Mouse (Mus musculus): ENCODE data around the gene Atxn1. TPM values are rescaled to one million over a fixed set of nuclear protein-coding genes. Genes with fewer than 3 reads are reported as not detected.

The Atxn1 gene
- polyA plus RNA-seq, 1 experiment from 2014 or later: 11.9 TPM

DNA sequence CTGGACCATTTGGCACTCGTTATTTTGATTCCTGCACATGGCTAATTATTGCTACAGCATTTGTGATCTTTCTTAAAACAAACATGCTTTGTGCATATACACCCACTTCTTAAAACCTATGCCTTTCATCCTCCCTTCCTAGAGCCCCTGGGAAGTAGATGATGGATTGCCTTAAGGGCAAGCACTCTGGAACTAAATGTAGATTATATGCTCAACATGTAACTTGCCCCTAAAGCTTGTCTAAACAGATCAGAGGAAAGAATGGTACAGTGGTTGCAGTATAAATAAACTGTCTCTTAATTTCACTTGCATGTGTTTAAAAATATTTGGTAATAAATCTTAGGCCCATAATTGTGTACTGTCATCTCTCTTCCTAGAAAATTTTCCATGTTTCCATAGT lies 370.9 kb downstream of the Atxn1 start:
- no peaks in the 10 kb centered on the region for H3K9me3 ChIP-seq (ENCODE audit: low read length)
- no peak overlapping the region for H3K4me3 ChIP-seq (ENCODE audit: low read depth, low read length)
- H3K4me2 ChIP-seq (replicated peaks; ENCODE audit: low read depth, low read length): no peak overlapping the region
- H3K9ac ChIP-seq (replicated peaks; ENCODE audit: low read depth): no peak overlapping the region
- no peak for DNase-seq (ENCODE audit: low spot score)
- TF ChIP-seq CTCF (IDR thresholded peaks at IDR 0.05) (no peak), EP300 (IDR thresholded peaks at IDR 0.05) (no peak)
- H3K4me1 ChIP-seq (ENCODE audit: insufficient read depth, low read depth, low read length): peaks cover 4% of the 10 kb centered on the region; the same call in 1 of the 2 replicates
- no peaks in the 10 kb centered on the region for H3K36me3 ChIP-seq (ENCODE audit: insufficient read depth, low read length)
- H3K27me3 ChIP-seq (replicated peaks; ENCODE audit: insufficient read depth, low read length): no peaks in the 10 kb centered on the region
- H3K27ac ChIP-seq (ENCODE audit: low read length): no peak overlapping the region
- ATAC-seq: no peak
- WGBS: 44% methylated on average over 1 of the region's 1 CpGs

- H3K9me3 ChIP-seq (ENCODE audit: low read length): no peaks in the 10 kb centered on the region
- no peak overlapping the region for H3K9ac ChIP-seq (replicated peaks; ENCODE audit: low read depth)
- ATAC-seq: no peak
- H3K36me3 ChIP-seq (ENCODE audit: insufficient read depth, low read length): no peaks in the 10 kb centered on the region
- H3K4me2 ChIP-seq (replicated peaks; ENCODE audit: low read depth, low read length): no peak overlapping the region
- no peak overlapping the region for H3K27ac ChIP-seq (ENCODE audit: low read length)
- no peak for DNase-seq (ENCODE audit: low spot score)
- peaks cover 4% of the 10 kb centered on the region; the same call in 1 of the 2 replicates for H3K4me1 ChIP-seq (ENCODE audit: insufficient read depth, low read depth, low read length)
- H3K27me3 ChIP-seq (replicated peaks; ENCODE audit: insufficient read depth, low read length): no peaks in the 10 kb centered on the region
- no peak for TF ChIP-seq CTCF (IDR thresholded peaks at IDR 0.05)
- TF ChIP-seq EP300 (IDR thresholded peaks at IDR 0.05): no peak
- no peak overlapping the region for H3K4me3 ChIP-seq (ENCODE audit: low read depth, low read length)
Measured at GRCm38 (mm10) chr13:45590898-45591297, 373.9 kb downstream of the Atxn1 start.

- H3K4me3 ChIP-seq (ENCODE audit: low read depth, low read length): no peak overlapping the region
Measured at GRCm38 (mm10) chr13:45583061-45583460, 381.7 kb downstream of the Atxn1 start.

DNA sequence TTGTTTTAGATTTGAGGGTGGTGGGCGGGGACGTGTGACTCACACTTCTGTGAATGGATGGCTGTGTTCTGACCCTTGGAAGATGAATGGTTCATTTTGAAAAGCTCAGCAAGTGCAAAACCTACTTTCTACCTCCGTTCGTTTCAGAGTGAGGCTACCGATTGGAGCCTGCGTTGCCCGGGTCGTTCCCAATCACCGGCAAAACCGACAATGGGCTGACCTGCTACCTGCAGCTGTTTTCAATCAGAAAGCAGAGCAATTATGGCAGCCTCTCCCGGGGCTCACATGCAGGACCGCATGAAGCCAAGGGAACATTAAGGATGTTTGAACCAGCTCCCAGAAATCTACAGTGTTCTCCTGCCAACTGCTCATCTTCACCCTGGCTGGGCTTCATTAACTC lies 382.5 kb downstream of the Atxn1 start:
- Histone ChIP-seq H3K4me2 (replicated peaks; ENCODE audit: low read depth, low read length) (no peak overlapping the region), H3K4me1 (ENCODE audit: insufficient read depth, low read depth, low read length) (no peaks in the 10 kb centered on the region), H3K4me3 (ENCODE audit: low read depth, low read length) (no peak overlapping the region), H3K27me3 (replicated peaks; ENCODE audit: insufficient read depth, low read length) (no peaks in the 10 kb centered on the region), H3K9me3 (ENCODE audit: low read length) (no peaks in the 10 kb centered on the region), H3K36me3 (ENCODE audit: insufficient read depth, low read length) (no peaks in the 10 kb centered on the region), H3K9ac (replicated peaks; ENCODE audit: low read depth) (no peak overlapping the region), H3K27ac (ENCODE audit: low read length) (no peak overlapping the region)
- no peak for TF ChIP-seq EP300 (IDR thresholded peaks at IDR 0.05)
- TF ChIP-seq CTCF (IDR thresholded peaks at IDR 0.05): no peak
- no peak for ATAC-seq
- no peak for DNase-seq (ENCODE audit: low spot score)
- 49% methylated on average over 12 of the region's 12 CpGs for WGBS

More at GRCm38 (mm10) chr13:45583061-45583460, 381.7 kb downstream of the Atxn1 start:
- H3K36me3 ChIP-seq (ENCODE audit: insufficient read depth, low read length): no peaks in the 10 kb centered on the region
- no peaks in the 10 kb centered on the region for H3K9me3 ChIP-seq (ENCODE audit: low read length)
- WGBS: 77% methylated on average over 5 of the region's 5 CpGs
- H3K27me3 ChIP-seq (replicated peaks; ENCODE audit: insufficient read depth, low read length): no peaks in the 10 kb centered on the region
- no peaks in the 10 kb centered on the region for H3K4me1 ChIP-seq (ENCODE audit: insufficient read depth, low read depth, low read length)
- TF ChIP-seq CTCF (IDR thresholded peaks at IDR 0.05): peak; percentile 24
- no peak for TF ChIP-seq EP300 (IDR thresholded peaks at IDR 0.05)
- no peak overlapping the region for H3K4me2 ChIP-seq (replicated peaks; ENCODE audit: low read depth, low read length)
- no peak for DNase-seq (ENCODE audit: low spot score)
- ATAC-seq: no peak
- H3K9ac ChIP-seq (replicated peaks; ENCODE audit: low read depth): no peak overlapping the region
- no peak overlapping the region for H3K27ac ChIP-seq (ENCODE audit: low read length)

GRCm38 (mm10) chr13:45579751-45580150 lies 385.1 kb downstream of the Atxn1 start:
- peak; percentile 48; the same call in 1 of the 2 replicates for ATAC-seq
- WGBS: 39% methylated on average over 3 of the region's 3 CpGs
- Histone ChIP-seq H3K4me2 (replicated peaks; ENCODE audit: low read depth, low read length) (no peak overlapping the region), H3K4me3 (ENCODE audit: low read depth, low read length) (no peak overlapping the region), H3K9ac (replicated peaks; ENCODE audit: low read depth) (no peak overlapping the region), H3K9me3 (ENCODE audit: low read length) (no peaks in the 10 kb centered on the region), H3K27me3 (replicated peaks; ENCODE audit: insufficient read depth, low read length) (no peaks in the 10 kb centered on the region), H3K4me1 (ENCODE audit: insufficient read depth, low read depth, low read length) (no peaks in the 10 kb centered on the region; the same call in 1 of the 2 replicates), H3K27ac (ENCODE audit: low read length) (no peak overlapping the region), H3K36me3 (ENCODE audit: insufficient read depth, low read length) (no peaks in the 10 kb centered on the region)
- TF ChIP-seq CTCF (IDR thresholded peaks at IDR 0.05): no peak
- TF ChIP-seq EP300 (IDR thresholded peaks at IDR 0.05): peak; percentile 59
- DNase-seq (ENCODE audit: low spot score): peak; percentile 72

- DNase-seq (ENCODE audit: low spot score): peak; percentile 67
- Histone ChIP-seq H3K27me3 (replicated peaks; ENCODE audit: insufficient read depth, low read length) (no peaks in the 10 kb centered on the region), H3K9me3 (ENCODE audit: low read length) (no peaks in the 10 kb centered on the region), H3K4me2 (replicated peaks; ENCODE audit: low read depth, low read length) (no peak overlapping the region), H3K27ac (ENCODE audit: low read length) (no peak overlapping the region), H3K9ac (replicated peaks; ENCODE audit: low read depth) (no peak overlapping the region), H3K4me1 (ENCODE audit: insufficient read depth, low read depth, low read length) (no peaks in the 10 kb centered on the region; the same call in 1 of the 2 replicates), H3K36me3 (ENCODE audit: insufficient read depth, low read length) (no peaks in the 10 kb centered on the region), H3K4me3 (ENCODE audit: low read depth, low read length) (no peak overlapping the region)
- WGBS: 26% methylated on average over 2 of the region's 2 CpGs
- TF ChIP-seq CTCF (IDR thresholded peaks at IDR 0.05) (peak; percentile 68), EP300 (IDR thresholded peaks at IDR 0.05) (0 out of 2 replicates have a peak, but pooled peaks have one; percentile 15)
- peak; percentile 58 for ATAC-seq
Measured at GRCm38 (mm10) chr13:45577784-45578183, 387.0 kb downstream of the Atxn1 start.

DNA sequence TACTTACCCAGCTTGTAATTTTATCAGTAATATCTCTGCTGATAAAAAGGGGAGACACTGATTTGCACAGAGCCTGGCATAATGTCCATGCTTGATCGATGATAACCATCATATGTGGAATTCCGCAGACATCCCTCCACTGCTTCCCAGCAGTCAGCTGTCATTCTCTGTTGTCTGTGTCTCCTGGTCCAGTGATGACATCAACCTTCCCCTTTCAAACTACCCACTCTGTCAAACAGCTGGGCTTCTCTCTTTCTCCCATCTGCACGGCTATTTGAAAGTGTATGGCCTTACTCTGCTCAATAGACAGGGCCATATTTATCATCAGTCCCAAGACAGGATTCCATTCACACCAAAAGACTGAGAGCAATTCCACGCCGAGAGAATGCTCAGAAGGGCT lies 387.4 kb downstream of the Atxn1 start:
- TF ChIP-seq CTCF (IDR thresholded peaks at IDR 0.05) (no peak), EP300 (IDR thresholded peaks at IDR 0.05) (no peak)
- WGBS: 45% methylated on average over 5 of the region's 5 CpGs
- Histone ChIP-seq H3K9me3 (ENCODE audit: low read length) (no peaks in the 10 kb centered on the region), H3K4me2 (replicated peaks; ENCODE audit: low read depth, low read length) (no peak overlapping the region), H3K9ac (replicated peaks; ENCODE audit: low read depth) (no peak overlapping the region), H3K4me1 (ENCODE audit: insufficient read depth, low read depth, low read length) (no peaks in the 10 kb centered on the region; the same call in 1 of the 2 replicates), H3K27me3 (replicated peaks; ENCODE audit: insufficient read depth, low read length) (no peaks in the 10 kb centered on the region), H3K36me3 (ENCODE audit: insufficient read depth, low read length) (no peaks in the 10 kb centered on the region), H3K4me3 (ENCODE audit: low read depth, low read length) (no peak overlapping the region), H3K27ac (ENCODE audit: low read length) (no peak overlapping the region)
- ATAC-seq (no peak), DNase-seq (ENCODE audit: low spot score) (no peak)

Data from lung, postnatal 0 days (tissue).